Mouse (Mus musculus) erythroblast, embryonic 14.5 days (primary cell): ENCODE measurements around the gene Prpf6.

ENCODE experiments used
- GATA1 ChIP-seq: IDR thresholded peaks from 2 replicates; pipeline ENCODE4 v1.6.1; 2012; ENCODE audit warnings: low read length, inconsistent platforms, mixed read lengths
- TAL1 ChIP-seq: IDR thresholded peaks from 3 replicates; pipeline ENCODE4 v1.6.1; 2012; ENCODE audit warnings: low read length, inconsistent platforms, mixed read lengths

DNA sequence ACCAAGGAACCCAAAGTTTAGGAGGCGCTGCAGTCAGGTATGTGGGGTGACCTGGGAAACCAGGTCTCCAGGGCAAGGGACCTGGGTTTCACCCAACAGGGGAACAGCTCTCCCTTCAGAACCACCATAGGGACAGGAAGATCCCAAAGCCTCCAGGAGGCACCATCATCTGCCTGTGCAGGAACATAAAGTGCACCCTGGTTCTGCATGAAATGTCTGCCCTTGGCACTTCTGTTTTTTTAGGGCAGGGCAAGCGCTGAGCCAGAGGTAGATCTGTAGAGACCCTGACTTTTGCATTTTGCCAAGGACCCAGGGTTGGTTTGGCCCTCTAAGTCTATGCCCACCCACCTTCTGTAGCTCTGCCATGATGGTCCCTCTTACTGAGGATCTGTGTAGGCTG lies 9.3 kb upstream of the Prpf6 start:
- TF ChIP-seq TAL1 (no peak), GATA1 (no peak)
